ENCODE assay signal across 8 mouse cellular contexts in genomic region chr11:72207834-72208377, GRCm38 (mm10). TPM values are rescaled to one million over a fixed set of nuclear protein-coding genes. Genes with fewer than 3 reads are reported as not detected.
DNase-seq lines count a peak whose midpoint lies in the region; ATAC-seq and TF ChIP-seq lines count a peak whose summit lies in the region.

No protein-coding gene starts in this region.

- no peak for TF ChIP-seq POLR2A in myocyte (IDR thresholded peaks at IDR 0.05; ENCODE audit: insufficient read length, low read depth)

- peaks cover 43% of the 10 kb centered on the region for H3K79me2 ChIP-seq in myocyte (ENCODE audit: control insufficient read depth, insufficient read depth)

- H3K36me3 ChIP-seq in heart, embryonic 16.5 days (ENCODE audit: control insufficient read depth, insufficient read depth), result peaks cover 16% of the 10 kb centered on the region
- peaks cover 22% of the 10 kb centered on the region for H3K36me3 ChIP-seq in embryonic facial prominence, embryonic 12.5 days
- peaks cover 35% of the 10 kb centered on the region for H3K36me3 ChIP-seq in kidney, embryonic 14.5 days (ENCODE audit: control insufficient read depth, insufficient read depth, low read length)
- H3K36me3 ChIP-seq in myocyte (ENCODE audit: control insufficient read depth, insufficient read depth), result peaks cover 14% of the 10 kb centered on the region

- no peaks in the 10 kb centered on the region for H3K9me3 ChIP-seq in heart, embryonic 16.5 days (replicated peaks; ENCODE audit: control insufficient read depth, low read length)
- no peaks in the 10 kb centered on the region for H3K9me3 ChIP-seq in embryonic facial prominence, embryonic 12.5 days
- no peaks in the 10 kb centered on the region for H3K9me3 ChIP-seq in kidney, embryonic 14.5 days (ENCODE audit: control insufficient read depth, low read length)

- DNase-seq in heart, adult 8-10 months (ENCODE audit: low spot score), result no peak
- no peak for DNase-seq in adrenal gland, postnatal 14 days
- no peak for DNase-seq in urinary bladder, adult 2 months (ENCODE audit: low spot score)
- DNase-seq in cerebellum, adult 11-12 months, result no peak

- H3K27me3 ChIP-seq in heart, embryonic 16.5 days (ENCODE audit: control insufficient read depth, insufficient read depth, low read length), result no peaks in the 10 kb centered on the region
- no peaks in the 10 kb centered on the region for H3K27me3 ChIP-seq in embryonic facial prominence, embryonic 12.5 days
- no peaks in the 10 kb centered on the region for H3K27me3 ChIP-seq in kidney, embryonic 14.5 days (ENCODE audit: control insufficient read depth, insufficient read depth, low read length)
- H3K27me3 ChIP-seq in myocyte (ENCODE audit: control insufficient read depth, insufficient read depth, insufficient read length), result no peaks in the 10 kb centered on the region

- peak overlapping the region; percentile 84 for H3K4me2 ChIP-seq in heart, embryonic 16.5 days (ENCODE audit: low read depth, low read length)
- peak overlapping the region; percentile 87 for H3K4me2 ChIP-seq in embryonic facial prominence, embryonic 12.5 days (replicated peaks)
- H3K4me2 ChIP-seq in kidney, embryonic 14.5 days (replicated peaks; ENCODE audit: low read depth, low read length), result peak overlapping the region; percentile 76
- peak overlapping the region; percentile 77 for H3K4me2 ChIP-seq in myocyte (ENCODE audit: low read depth)

- H3K4me3 ChIP-seq in heart, embryonic 16.5 days (ENCODE audit: low read length), result peak overlapping the region; percentile 96
- H3K4me3 ChIP-seq in embryonic facial prominence, embryonic 12.5 days, result peak overlapping the region; percentile 81
- peak overlapping the region; percentile 84 for H3K4me3 ChIP-seq in kidney, embryonic 14.5 days (ENCODE audit: low read length)
- H3K4me3 ChIP-seq in myocyte, result peak overlapping the region; percentile 98

- H3K4me1 ChIP-seq in heart, embryonic 16.5 days (ENCODE audit: control insufficient read depth, insufficient read depth, low read length), result peaks cover 13% of the 10 kb centered on the region
- H3K4me1 ChIP-seq in embryonic facial prominence, embryonic 12.5 days, result peaks cover 18% of the 10 kb centered on the region
- H3K4me1 ChIP-seq in kidney, embryonic 14.5 days (ENCODE audit: control insufficient read depth, insufficient read depth, low read length), result peaks cover 14% of the 10 kb centered on the region

- ATAC-seq in heart, embryonic 16.5 days (replicated peaks; ENCODE audit: extremely low read depth, insufficient read depth, low FRiP score), result no peak
- ATAC-seq in embryonic facial prominence, embryonic 12.5 days (ENCODE audit: insufficient number of reproducible peaks, insufficient read depth, low FRiP score, low TSS enrichment), result no peak
- ATAC-seq in kidney, embryonic 14.5 days (ENCODE audit: low FRiP score, low TSS enrichment), result no peak

- peak overlapping the region; percentile 71 for H3ac ChIP-seq in myocyte (ENCODE audit: control insufficient read depth, insufficient read length)

- 12% methylated on average over 17 of the region's 17 CpGs for WGBS in heart, embryonic 16.5 days
- WGBS in embryonic facial prominence, embryonic 12.5 days, result 17% methylated on average over 17 of the region's 17 CpGs
- 13% methylated on average over 17 of the region's 17 CpGs for whole genome bisulfite sequencing in kidney, embryonic 14.5 days

- H3K9ac ChIP-seq in heart, embryonic 16.5 days (ENCODE audit: low read length), result peak overlapping the region; percentile 93
- H3K9ac ChIP-seq in embryonic facial prominence, embryonic 12.5 days, result peak overlapping the region; percentile 75
- peak overlapping the region; percentile 75 for H3K9ac ChIP-seq in kidney, embryonic 14.5 days (ENCODE audit: low read depth, low read length)

- H3K27ac ChIP-seq in heart, embryonic 16.5 days (ENCODE audit: low read length), result peak overlapping the region; percentile 43
- H3K27ac ChIP-seq in embryonic facial prominence, embryonic 12.5 days, result peak overlapping the region; percentile 80; the same call in 1 of the 2 replicates
- H3K27ac ChIP-seq in kidney, embryonic 14.5 days (ENCODE audit: low read depth, low read length), result peak overlapping the region; percentile 77; the same call in 1 of the 2 replicates

TF ChIP-seq in myocyte, 11 proteins besides CTCF, POLR2A, EP300 and RAD21:
- TF ChIP-seq REST (IDR thresholded peaks at IDR 0.05; ENCODE audit: insufficient read depth, insufficient read length), result no peak
- no peak for TF ChIP-seq TCF12 (IDR thresholded peaks at IDR 0.05; ENCODE audit: insufficient read depth, poor library complexity, severe bottlenecking)
- TF ChIP-seq SRF (IDR thresholded peaks at IDR 0.05; ENCODE audit: control insufficient read depth, insufficient read length, low read depth), result no peak
- TF ChIP-seq TCF3 (IDR thresholded peaks at IDR 0.05; ENCODE audit: insufficient read length, low read depth), result no peak
- no peak for TF ChIP-seq MYOG (IDR thresholded peaks at IDR 0.05; ENCODE audit: control insufficient read depth in 1 of 3, insufficient read depth in 1 of 3, insufficient read length in 2 of 3, low read depth in 2 of 3)
- TF ChIP-seq USF1 (IDR thresholded peaks at IDR 0.05; ENCODE audit: low read depth), result no peak
- TF ChIP-seq MAX (IDR thresholded peaks at IDR 0.05; ENCODE audit: low read depth), result no peak
- TF ChIP-seq MYOD1 (IDR thresholded peaks at IDR 0.05; ENCODE audit: control insufficient read depth in 1 of 3, insufficient read length in 2 of 3, low read depth in 2 of 3), result no peak
- TF ChIP-seq POLR2AphosphoS2 (IDR thresholded peaks at IDR 0.05; ENCODE audit: insufficient read length, low read depth), result no peak
- no peak for TF ChIP-seq CEBPB (IDR thresholded peaks at IDR 0.05; ENCODE audit: insufficient read depth, poor library complexity, severe bottlenecking)
- no peak for TF ChIP-seq E2F4 (IDR thresholded peaks at IDR 0.05; ENCODE audit: insufficient read depth)

RNA-seq across cellular contexts. Expression of gene Txndc17, which starts 0.6 kb away (rescaled TPM):
- polyA plus RNA-seq in heart, embryonic 16.5 days (2015; fragmentation: Nextera tagmentation; extraction: Ambion mirVana), result 149 and 160 TPM in 2 replicates
- 10 to 100 TPM; 33.8 to 49.9 (median 41.5) TPM for total RNA-seq in heart, adult 8-10 months (2022)
- polyA plus RNA-seq in embryonic facial prominence, embryonic 12.5 days (2016; fragmentation: Nextera tagmentation; extraction: Ambion mirVana), result 194 and 202 TPM in 2 replicates
- polyA plus RNA-seq in kidney, embryonic 14.5 days (2014; fragmentation: Nextera tagmentation; extraction: Ambion mirVana), result 207 and 237 TPM in 2 replicates
- 110 TPM for polyA plus RNA-seq in myocyte (2012; fragmentation: generic; extraction: Trizol)
- 72.5 and 75.9 TPM in 2 replicates for total RNA-seq in adrenal gland, postnatal 14 days (2021)
- polyA plus RNA-seq in urinary bladder, adult 2 months (2012; rRNA removed), result 146 and 164 TPM in 2 replicates

RNA-seq across cellular contexts. Expression of gene 4933427D14Rik, which starts 0.6 kb away (rescaled TPM):
- polyA plus RNA-seq in heart, embryonic 16.5 days (2015; fragmentation: Nextera tagmentation; extraction: Ambion mirVana), result 7.5 and 9.2 TPM in 2 replicates
- 1 to 10 TPM; 2.5 to 3.9 (median 2.9) TPM for total RNA-seq in heart, adult 8-10 months (2022)
- 16.7 and 23.2 TPM in 2 replicates for polyA plus RNA-seq in embryonic facial prominence, embryonic 12.5 days (2016; fragmentation: Nextera tagmentation; extraction: Ambion mirVana)
- 9.5 and 18.1 TPM in 2 replicates for polyA plus RNA-seq in kidney, embryonic 14.5 days (2014; fragmentation: Nextera tagmentation; extraction: Ambion mirVana)
- polyA plus RNA-seq in myocyte (2012; fragmentation: generic; extraction: Trizol), result 2.8 TPM
- 8.1 and 9.4 TPM in 2 replicates for total RNA-seq in adrenal gland, postnatal 14 days (2021)
- polyA plus RNA-seq in urinary bladder, adult 2 months (2012; rRNA removed), result 10.7 and 10.8 TPM in 2 replicates

RNA-seq across cellular contexts. Expression of gene Gm43951, which starts 1.3 kb away (rescaled TPM):
- polyA plus RNA-seq in heart, embryonic 16.5 days (2015; fragmentation: Nextera tagmentation; extraction: Ambion mirVana), result 0.07 and 0.11 TPM in 2 replicates
- under 1 TPM; 0.11 to 0.53 (median 0.24) TPM for total RNA-seq in heart, adult 8-10 months (2022)
- 0.95 and 0.99 TPM in 2 replicates for polyA plus RNA-seq in embryonic facial prominence, embryonic 12.5 days (2016; fragmentation: Nextera tagmentation; extraction: Ambion mirVana)
- not detected in 2 replicates for polyA plus RNA-seq in kidney, embryonic 14.5 days (2014; fragmentation: Nextera tagmentation; extraction: Ambion mirVana)
- 0.10 TPM for polyA plus RNA-seq in myocyte (2012; fragmentation: generic; extraction: Trizol)
- total RNA-seq in adrenal gland, postnatal 14 days (2021), result 0.78 and 1.4 TPM in 2 replicates
- polyA plus RNA-seq in urinary bladder, adult 2 months (2012; rRNA removed), result 0.43 and 0.84 TPM in 2 replicates

RNA-seq across cellular contexts. Expression of gene Med31, which starts 7.5 kb away (rescaled TPM):
- 29.5 and 30.8 TPM in 2 replicates for polyA plus RNA-seq in heart, embryonic 16.5 days (2015; fragmentation: Nextera tagmentation; extraction: Ambion mirVana)
- 10 to 100 TPM in 1 of 4 experiments, 1 to 10 TPM in 3; 8.8 to 11.5 (median 9.6) TPM for total RNA-seq in heart, adult 8-10 months (2022)
- 47.0 and 48.8 TPM in 2 replicates for polyA plus RNA-seq in embryonic facial prominence, embryonic 12.5 days (2016; fragmentation: Nextera tagmentation; extraction: Ambion mirVana)
- polyA plus RNA-seq in kidney, embryonic 14.5 days (2014; fragmentation: Nextera tagmentation; extraction: Ambion mirVana), result 45.6 and 62.1 TPM in 2 replicates
- polyA plus RNA-seq in myocyte (2012; fragmentation: generic; extraction: Trizol), result 20.1 TPM
- total RNA-seq in adrenal gland, postnatal 14 days (2021), result 12.3 and 13.6 TPM in 2 replicates
- polyA plus RNA-seq in urinary bladder, adult 2 months (2012; rRNA removed), result 17.7 and 25.5 TPM in 2 replicates

RNA-seq across cellular contexts. Expression of gene Slc13a5, which starts 59.1 kb away (rescaled TPM):
- 0.10 and 0.18 TPM in 2 replicates for polyA plus RNA-seq in heart, embryonic 16.5 days (2015; fragmentation: Nextera tagmentation; extraction: Ambion mirVana)
- total RNA-seq in heart, adult 8-10 months (2022), result not detected
- polyA plus RNA-seq in embryonic facial prominence, embryonic 12.5 days (2016; fragmentation: Nextera tagmentation; extraction: Ambion mirVana), result 0.14 and 0.31 TPM in 2 replicates
- polyA plus RNA-seq in kidney, embryonic 14.5 days (2014; fragmentation: Nextera tagmentation; extraction: Ambion mirVana), result 0.15 and 0.26 TPM in 2 replicates
- 0.72 TPM for polyA plus RNA-seq in myocyte (2012; fragmentation: generic; extraction: Trizol)
- total RNA-seq in adrenal gland, postnatal 14 days (2021), result 0.11 and 0.15 TPM in 2 replicates
- polyA plus RNA-seq in urinary bladder, adult 2 months (2012; rRNA removed), result 0.16 and 0.39 TPM in 2 replicates
